Mouse (Mus musculus) spleen, adult 2 months (tissue): ENCODE results near the gene Cdc20b.

Source experiments
- CTCF ChIP-seq: fragments of 200-500 bp; IDR thresholded peaks from 2 replicates; pipeline ENCODE4 v1.5.1; 2011; ENCODE audit warnings: mild to moderate bottlenecking, inconsistent platforms; ENCODE audit not compliant: insufficient read depth, insufficient read length, insufficient replicate concordance; ENCODE audit errors: extremely low read depth
- POLR2A ChIP-seq: fragments of 200-500 bp; IDR thresholded peaks from 2 replicates; pipeline ENCODE4 v1.6.1; 2011; ENCODE audit warnings: low read depth, low read length, inconsistent platforms

DNA sequence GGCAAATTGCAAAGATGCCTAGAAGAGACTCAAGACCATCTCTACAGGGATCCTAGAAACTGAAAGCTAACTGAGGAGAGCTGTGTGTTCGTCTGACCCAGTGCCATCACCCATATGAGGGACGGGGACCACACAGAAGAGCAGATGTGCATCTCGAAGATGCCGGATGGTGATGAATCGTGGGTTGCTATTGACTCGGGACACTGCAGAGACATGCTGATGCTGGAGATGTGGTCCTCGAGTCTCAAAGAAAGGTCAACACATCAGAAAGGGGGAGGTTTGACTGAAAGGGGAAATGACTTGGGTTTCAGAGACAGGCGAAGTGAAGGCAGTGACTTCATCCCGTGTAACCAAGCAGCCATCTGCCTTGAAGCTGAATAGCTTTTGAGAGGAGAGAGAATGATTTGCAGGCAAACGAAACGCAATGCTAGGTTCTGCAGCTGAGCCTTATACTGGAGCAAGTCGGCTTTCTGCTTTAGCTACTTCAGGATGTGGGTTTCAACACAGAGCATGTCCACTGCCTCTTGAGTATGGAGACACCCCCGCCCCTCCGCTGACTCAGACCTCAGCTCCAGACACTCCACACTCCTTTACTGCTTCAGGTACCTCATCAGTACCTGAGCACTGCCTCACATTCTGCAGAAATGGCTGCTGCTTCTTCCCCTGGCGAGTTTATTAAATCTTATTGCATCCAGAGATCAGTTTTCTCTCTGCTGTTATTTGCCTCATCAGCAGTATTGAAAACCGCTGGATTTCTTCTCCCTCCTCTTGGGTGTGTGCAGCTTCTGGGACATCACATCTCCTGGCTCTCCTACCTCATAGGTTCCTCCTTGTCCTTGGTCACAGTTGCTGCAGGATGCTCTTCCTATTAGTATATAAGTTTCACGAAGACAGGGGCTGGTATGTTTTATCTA, 85.7 kb downstream of the Cdc20b start:
- TF ChIP-seq CTCF (no peak), POLR2A (no peak)
